In the genomic region with DNA sequence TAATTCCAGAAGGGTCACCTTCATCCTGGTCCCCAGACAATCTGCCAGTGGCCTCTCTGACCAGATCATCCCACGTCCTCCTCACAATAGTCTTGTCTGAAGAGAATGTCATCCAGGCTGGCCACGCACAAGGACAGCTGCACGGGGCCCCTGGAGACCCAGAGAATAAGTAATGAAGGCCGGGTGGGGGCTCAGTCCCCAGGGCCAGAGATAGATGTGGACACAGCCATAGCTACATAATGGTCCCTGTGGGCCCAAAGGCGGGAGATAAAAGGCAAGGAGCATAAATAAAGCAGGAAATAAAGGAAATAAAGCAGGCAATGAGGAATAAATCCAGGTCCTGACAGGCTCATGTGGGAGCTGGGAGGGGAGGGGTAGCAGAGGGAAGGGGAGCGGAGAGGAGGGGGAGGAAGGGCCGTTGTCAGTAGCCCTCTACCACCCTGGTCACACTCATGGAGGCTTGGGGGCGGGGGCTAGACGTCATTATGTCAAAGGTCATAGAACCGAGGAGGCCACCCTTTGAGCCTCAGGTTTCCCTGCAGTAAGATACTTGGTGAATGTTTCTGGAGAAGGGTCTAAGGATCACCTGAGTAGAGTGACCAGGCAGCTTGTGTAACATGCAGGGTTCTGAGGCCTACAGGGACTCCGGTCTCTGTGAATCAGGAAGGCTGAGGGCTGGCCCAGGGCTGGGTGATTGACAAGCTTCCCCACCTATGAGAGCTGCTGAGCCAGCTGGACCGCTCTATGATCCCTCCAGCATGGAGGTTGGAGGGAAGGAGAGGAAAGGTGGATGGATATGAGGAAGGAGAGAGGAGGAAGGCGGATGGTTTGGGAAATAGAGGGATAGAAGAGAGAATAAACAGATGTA, we compare ENCODE assay signal across 13 mouse cellular contexts.
DNase-seq lines count a peak whose midpoint lies in the region; ATAC-seq and TF ChIP-seq lines count a peak whose summit lies in the region.
"Had no signal": no experiment of that assay in that cellular context is flagged by ENCODE, and none has a peak within 500 bp of the region (broad histone marks: within the 10 kb centered on the region; RNA-seq: fewer than 3 reads in every experiment).

No protein-coding gene starts in this region.

- TF ChIP-seq POLR2A in kidney, adult 2 months (IDR thresholded peaks at IDR 0.05; ENCODE audit: low read depth, low read length): no peak

- H3K9ac ChIP-seq in midbrain, embryonic 11.5 days (ENCODE audit: low read length): no peak overlapping the region
- no peak overlapping the region for H3K9ac ChIP-seq in midbrain, embryonic 14.5 days (replicated peaks; ENCODE audit: low read length)
- H3K9ac ChIP-seq: heart, embryonic 13.5 days; limb, embryonic 12.5 days; stomach, embryonic 15.5 days had no signal

- no peak for ATAC-seq in midbrain, embryonic 11.5 days (ENCODE audit: low FRiP score)
- no peak for ATAC-seq in midbrain, embryonic 14.5 days (ENCODE audit: low FRiP score, low TSS enrichment)
- no peak for ATAC-seq in granulocyte monocyte progenitor cell, adult 5-6 weeks (replicated peaks; ENCODE audit: poor library complexity, severe bottlenecking)
- ATAC-seq: intestine, embryonic 16.5 days had no signal

- DNase-seq in midbrain, embryonic 11.5 days (ENCODE audit: low spot score, missing footprints): peak; percentile 69
- no peak for DNase-seq in midbrain, embryonic 14.5 days
- peak; percentile 21 for DNase-seq in kidney, adult 2 months
- peak; percentile 68 for DNase-seq in mesoderm, embryonic 11.5 days (ENCODE audit: low read depth, low spot score)
- DNase-seq in urinary bladder, postnatal 36 days (ENCODE audit: low spot score in 2 of 2): no peak
- no peak for DNase-seq in left cerebral cortex, postnatal 25 days (ENCODE audit: low spot score in 2 of 2)
- DNase-seq: lung, adult 2 months; right cerebral cortex, postnatal 25 days had no signal

- no peak overlapping the region for H3K27ac ChIP-seq in midbrain, embryonic 11.5 days (ENCODE audit: low read depth, low read length)
- no peak overlapping the region for H3K27ac ChIP-seq in midbrain, embryonic 14.5 days (replicated peaks; ENCODE audit: low read depth, low read length)
- no peak overlapping the region for H3K27ac ChIP-seq in kidney, adult 2 months (ENCODE audit: insufficient read depth, low read depth, low read length)
- H3K27ac ChIP-seq: limb, embryonic 12.5 days; stomach, embryonic 15.5 days had no signal

- no peaks in the 10 kb centered on the region for H3K36me3 ChIP-seq in midbrain, embryonic 11.5 days (ENCODE audit: control insufficient read depth, insufficient read depth, low read length)
- H3K36me3 ChIP-seq in midbrain, embryonic 14.5 days (ENCODE audit: control insufficient read depth, insufficient read depth, low read length): no peaks in the 10 kb centered on the region
- H3K36me3 ChIP-seq in kidney, adult 2 months (ENCODE audit: control insufficient read depth, insufficient read depth, low read length): no peaks in the 10 kb centered on the region
- H3K36me3 ChIP-seq: heart, embryonic 13.5 days; limb, embryonic 12.5 days; stomach, embryonic 15.5 days had no signal

- no peaks in the 10 kb centered on the region for H3K27me3 ChIP-seq in midbrain, embryonic 11.5 days (ENCODE audit: control insufficient read depth, insufficient read depth, low read length)
- no peaks in the 10 kb centered on the region for H3K27me3 ChIP-seq in midbrain, embryonic 14.5 days (ENCODE audit: control insufficient read depth, insufficient read depth, low read length)
- H3K27me3 ChIP-seq in kidney, adult 2 months (replicated peaks; ENCODE audit: control insufficient read depth, insufficient read depth, low read length): no peaks in the 10 kb centered on the region
- H3K27me3 ChIP-seq: heart, embryonic 13.5 days; limb, embryonic 12.5 days; stomach, embryonic 15.5 days had no signal

- H3K4me2 ChIP-seq in midbrain, embryonic 11.5 days: no peak overlapping the region
- H3K4me2 ChIP-seq in midbrain, embryonic 14.5 days (ENCODE audit: low read length): no peak overlapping the region
- H3K4me2 ChIP-seq: heart, embryonic 13.5 days; limb, embryonic 12.5 days; stomach, embryonic 15.5 days had no signal

- H3K4me3 ChIP-seq in midbrain, embryonic 11.5 days (ENCODE audit: low read depth, low read length): no peak overlapping the region
- no peak overlapping the region for H3K4me3 ChIP-seq in midbrain, embryonic 14.5 days (replicated peaks; ENCODE audit: low read depth, low read length)
- no peak overlapping the region for H3K4me3 ChIP-seq in kidney, adult 2 months (ENCODE audit: insufficient read depth, low read depth, low read length)
- H3K4me3 ChIP-seq: heart, embryonic 13.5 days; limb, embryonic 12.5 days; stomach, embryonic 15.5 days had no signal

- no peak for TF ChIP-seq CTCF in kidney, adult 2 months (conservative IDR thresholded peaks at IDR 0.05; ENCODE audit: insufficient read depth, insufficient read length, low read depth, low read length)

- no peaks in the 10 kb centered on the region for H3K4me1 ChIP-seq in midbrain, embryonic 11.5 days (ENCODE audit: control insufficient read depth, insufficient read depth, low read length)
- H3K4me1 ChIP-seq in midbrain, embryonic 14.5 days (ENCODE audit: control insufficient read depth, insufficient read depth, low read length): peaks cover 4% of the 10 kb centered on the region; the same call in 1 of the 2 replicates
- no peaks in the 10 kb centered on the region for H3K4me1 ChIP-seq in kidney, adult 2 months (ENCODE audit: control insufficient read depth, insufficient read depth, low read length)

- 74% methylated on average over 13 of the region's 13 CpGs for WGBS in midbrain, embryonic 11.5 days
- WGBS in midbrain, embryonic 14.5 days: 63% methylated on average over 13 of the region's 13 CpGs
- 50% methylated on average over 13 of the region's 13 CpGs for WGBS in kidney, adult 2 months

- intact Hi-C loops in left cerebral cortex, postnatal 25 days (cut with DNase I): no loop called here

- no peaks in the 10 kb centered on the region for H3K9me3 ChIP-seq in midbrain, embryonic 11.5 days (ENCODE audit: control insufficient read depth, low read length)
- no peaks in the 10 kb centered on the region for H3K9me3 ChIP-seq in midbrain, embryonic 14.5 days (ENCODE audit: control insufficient read depth, low read length)
- H3K9me3 ChIP-seq: heart, embryonic 13.5 days; limb, embryonic 12.5 days; stomach, embryonic 15.5 days had no signal

Comparison
In these comparisons a context has a peak if more than half of its experiments do, and no peak if none do; other contexts are left out.
1. DNase-seq: peak in midbrain, embryonic 11.5 days (single experiment), kidney, adult 2 months (single experiment) and mesoderm, embryonic 11.5 days (single experiment); none in midbrain, embryonic 14.5 days (single experiment), urinary bladder, postnatal 36 days (0 of 2) and left cerebral cortex, postnatal 25 days (0 of 2).